Mouse (Mus musculus): ENCODE measurements around the gene Cacna1d. TPM values are rescaled to one million over a fixed set of nuclear protein-coding genes. Genes with fewer than 3 reads are reported as not detected.
A peak's percentile ranks its signal among the peaks of the same experiment; 100 is the strongest.

The Cacna1d gene
- polyA plus RNA-seq, 1 experiment from 2014 or later: 7.2 TPM

DNA sequence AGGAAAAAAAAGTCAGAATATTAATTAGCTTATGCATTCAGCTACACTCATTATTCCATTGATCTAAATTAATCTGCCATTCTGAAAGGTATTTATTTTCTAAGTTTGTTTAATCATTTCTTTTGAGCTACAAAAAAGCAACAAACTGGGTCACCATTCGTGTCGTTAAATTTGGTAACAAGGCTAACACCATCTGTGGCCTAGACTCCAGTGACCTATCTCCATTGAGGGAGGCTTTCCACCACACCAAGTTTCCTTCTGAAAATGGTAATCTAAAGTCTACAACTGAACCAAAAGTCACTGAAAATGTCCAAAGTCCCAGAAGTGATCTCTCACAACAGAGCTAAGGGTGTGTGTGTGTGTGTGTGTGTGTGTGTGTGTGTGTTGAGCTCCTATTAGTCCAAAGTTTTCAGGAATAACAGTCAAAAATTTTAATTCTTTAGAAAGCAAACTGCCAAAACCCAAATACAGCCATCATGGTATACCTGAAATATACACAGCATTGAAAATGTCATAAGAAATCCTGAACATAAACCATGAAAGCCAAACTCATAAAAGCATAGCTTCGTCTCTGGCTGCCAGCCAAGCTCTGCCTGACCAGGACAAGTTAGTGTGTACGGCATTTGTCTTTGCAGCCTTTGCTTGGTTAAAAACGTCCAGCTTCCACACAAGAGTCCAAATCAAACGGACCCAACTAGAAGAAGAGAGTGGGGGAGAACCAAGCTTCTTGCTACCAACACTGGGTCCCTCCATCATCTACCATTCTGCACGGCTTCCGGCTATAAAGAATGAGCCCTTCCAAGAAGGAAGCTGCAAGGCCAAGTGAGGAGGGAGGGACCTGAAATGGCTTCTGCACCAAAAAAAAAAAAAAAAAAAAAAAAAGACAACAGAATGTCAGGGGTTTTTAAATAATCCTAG, 146.0 kb downstream of the Cacna1d start:
- peak; percentile 66 for DNase-seq (ENCODE audit: low spot score)
- ATAC-seq (replicated peaks; ENCODE audit: low FRiP score, low TSS enrichment, low read depth): no peak
- Histone ChIP-seq H3K27ac (ENCODE audit: low read depth) (0 out of 2 replicates have a peak overlapping the region, but pooled peaks have one; percentile 43), H3K4me3 (ENCODE audit: low read depth, low read length) (no peak overlapping the region), H3K9me3 (ENCODE audit: control insufficient read depth, low read length) (no peaks in the 10 kb centered on the region), H3K36me3 (ENCODE audit: control insufficient read depth, insufficient read depth, low read length) (no peaks in the 10 kb centered on the region), H3K4me1 (replicated peaks; ENCODE audit: control insufficient read depth, insufficient read depth, low read length) (peaks cover 38% of the 10 kb centered on the region), H3K27me3 (replicated peaks; ENCODE audit: control insufficient read depth, insufficient read depth, low read length) (no peaks in the 10 kb centered on the region), H3K4me2 (ENCODE audit: low read length) (peak overlapping the region; percentile 13; the same call in 1 of the 2 replicates), H3K9ac (ENCODE audit: low read length) (no peak overlapping the region)
- 50% methylated on average over 8 of the region's 8 CpGs for whole genome bisulfite sequencing

DNA sequence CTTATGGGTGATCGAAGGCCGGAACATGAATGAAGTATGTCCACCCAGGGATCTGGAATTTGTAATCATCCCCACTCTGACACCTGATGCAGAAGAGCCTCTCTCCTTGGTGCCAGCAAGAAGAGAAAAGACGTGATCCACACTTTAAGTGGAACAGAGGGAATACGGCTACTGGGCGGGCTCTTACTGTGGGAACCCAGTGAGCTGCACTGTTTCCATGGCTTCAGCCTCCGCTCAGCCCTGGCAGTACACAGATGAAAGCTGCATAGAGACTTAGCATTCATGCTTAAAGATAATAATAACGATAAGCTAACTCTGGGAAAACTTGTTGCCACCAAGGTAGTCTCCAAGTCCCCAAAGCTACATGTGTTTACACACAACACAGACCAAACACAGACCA, 147.5 kb downstream of the Cacna1d start:
- WGBS: 77% methylated on average over 7 of the region's 7 CpGs
- no peaks in the 10 kb centered on the region for H3K36me3 ChIP-seq (ENCODE audit: control insufficient read depth, insufficient read depth, low read length)
- no peak overlapping the region for H3K4me3 ChIP-seq (ENCODE audit: low read depth, low read length)
- no peaks in the 10 kb centered on the region for H3K9me3 ChIP-seq (ENCODE audit: control insufficient read depth, low read length)
- peaks cover 38% of the 10 kb centered on the region for H3K4me1 ChIP-seq (replicated peaks; ENCODE audit: control insufficient read depth, insufficient read depth, low read length)
- H3K4me2 ChIP-seq (ENCODE audit: low read length): no peak overlapping the region
- ATAC-seq (replicated peaks; ENCODE audit: low FRiP score, low TSS enrichment, low read depth) (no peak), DNase-seq (ENCODE audit: low spot score) (no peak)
- no peak overlapping the region for H3K27ac ChIP-seq (ENCODE audit: low read depth)
- no peaks in the 10 kb centered on the region for H3K27me3 ChIP-seq (replicated peaks; ENCODE audit: control insufficient read depth, insufficient read depth, low read length)
- H3K9ac ChIP-seq (ENCODE audit: low read length): no peak overlapping the region

DNA sequence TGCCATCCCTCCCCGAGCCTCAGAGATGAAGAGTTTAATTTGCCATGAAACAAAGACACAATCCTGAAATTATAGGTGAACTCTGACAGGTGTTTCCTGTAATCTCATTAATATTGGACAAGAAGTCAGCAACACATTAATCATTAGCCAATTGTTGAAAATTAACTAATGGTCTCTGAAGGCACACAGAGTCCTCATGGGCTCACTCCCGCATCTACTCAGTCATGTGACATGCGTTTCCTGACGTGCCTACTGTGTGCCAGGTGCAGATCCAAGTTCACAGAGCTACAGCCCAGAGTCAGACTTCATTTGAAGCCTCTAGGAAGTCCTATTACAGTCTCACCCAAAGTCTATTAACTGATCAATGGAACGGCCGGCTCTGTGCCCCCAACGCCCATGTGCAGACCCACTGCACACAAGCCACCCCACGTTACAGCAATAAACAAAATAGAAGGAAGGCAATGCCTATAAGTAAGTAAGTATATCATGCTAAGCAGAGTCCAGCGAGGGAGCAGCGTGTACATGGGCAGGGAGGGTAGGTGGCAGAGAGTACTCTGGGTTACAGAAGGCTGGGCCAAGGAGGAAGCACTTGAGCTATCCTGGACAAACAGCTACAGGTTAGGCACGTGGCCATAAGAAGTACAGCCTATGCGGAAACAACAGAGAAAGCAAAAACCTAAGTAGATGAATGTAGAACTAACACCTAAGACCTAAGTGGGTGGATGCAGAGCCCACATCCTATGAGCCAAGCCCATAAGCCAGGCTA, 149.2 kb downstream of the Cacna1d start:
- peak overlapping the region; percentile 22; the same call in 1 of the 2 replicates for H3K4me2 ChIP-seq (ENCODE audit: low read length)
- DNase-seq (ENCODE audit: low spot score) (no peak), ATAC-seq (replicated peaks; ENCODE audit: low FRiP score, low TSS enrichment, low read depth) (no peak)
- H3K4me1 ChIP-seq (replicated peaks; ENCODE audit: control insufficient read depth, insufficient read depth, low read length): peaks cover 36% of the 10 kb centered on the region
- H3K36me3 ChIP-seq (ENCODE audit: control insufficient read depth, insufficient read depth, low read length): no peaks in the 10 kb centered on the region
- no peak overlapping the region for H3K27ac ChIP-seq (ENCODE audit: low read depth)
- no peaks in the 10 kb centered on the region for H3K27me3 ChIP-seq (replicated peaks; ENCODE audit: control insufficient read depth, insufficient read depth, low read length)
- H3K4me3 ChIP-seq (ENCODE audit: low read depth, low read length): peak overlapping the region; percentile 15; the same call in 1 of the 2 replicates
- H3K9me3 ChIP-seq (ENCODE audit: control insufficient read depth, low read length): no peaks in the 10 kb centered on the region
- 67% methylated on average over 12 of the region's 12 CpGs for WGBS
- no peak overlapping the region for H3K9ac ChIP-seq (ENCODE audit: low read length)

DNA sequence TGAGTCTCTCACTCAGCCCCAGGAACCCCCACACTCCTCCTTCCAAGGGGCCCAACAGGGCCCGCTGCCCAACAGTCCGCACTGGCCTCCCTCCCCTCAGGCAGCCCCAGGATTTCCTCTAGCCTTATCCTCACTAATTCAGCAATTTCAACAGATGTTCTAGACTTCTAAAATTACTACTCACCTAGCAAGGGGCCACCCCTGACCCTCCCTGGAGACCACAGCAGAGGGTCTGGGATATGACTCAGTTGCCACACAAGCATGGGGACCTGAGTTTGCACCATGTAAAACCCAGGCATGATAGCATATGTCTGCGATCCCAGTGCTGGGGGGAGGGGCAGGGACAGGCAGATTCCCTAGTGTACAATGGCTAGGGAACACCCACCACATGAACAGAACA, 151.1 kb downstream of the Cacna1d start:
- peaks cover 22% of the 10 kb centered on the region for H3K4me1 ChIP-seq (replicated peaks; ENCODE audit: control insufficient read depth, insufficient read depth, low read length)
- ATAC-seq (replicated peaks; ENCODE audit: low FRiP score, low TSS enrichment, low read depth): no peak
- WGBS: 61% methylated on average over 3 of the region's 3 CpGs

DNA sequence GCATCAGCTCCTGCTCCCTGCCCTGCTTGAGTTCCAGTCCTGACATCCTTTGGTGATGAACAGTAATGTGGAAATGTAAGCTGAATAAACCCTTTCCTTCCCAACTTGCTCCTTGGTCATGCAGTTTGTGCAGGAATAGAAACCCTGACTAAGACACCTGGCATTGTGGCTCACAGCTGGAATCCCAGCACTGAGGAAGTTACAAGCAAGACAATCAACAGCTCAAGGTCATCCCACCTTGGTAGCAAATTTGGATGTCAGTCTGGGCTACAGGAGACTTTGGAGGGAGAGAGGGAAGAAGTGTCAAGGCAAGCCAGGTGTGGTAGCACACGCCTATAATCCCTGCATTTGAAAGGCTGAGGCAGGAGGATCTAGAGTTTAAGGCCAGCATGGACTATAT, 159.4 kb downstream of the Cacna1d start:
- DNase-seq (ENCODE audit: low spot score) (no peak), ATAC-seq (replicated peaks; ENCODE audit: low FRiP score, low TSS enrichment, low read depth) (no peak)
- no peak overlapping the region for H3K4me3 ChIP-seq (ENCODE audit: low read depth, low read length)
- no peaks in the 10 kb centered on the region for H3K27me3 ChIP-seq (replicated peaks; ENCODE audit: control insufficient read depth, insufficient read depth, low read length)
- WGBS: 95% methylated on average over 1 of the region's 1 CpGs
- H3K9me3 ChIP-seq (ENCODE audit: control insufficient read depth, low read length): no peaks in the 10 kb centered on the region
- no peak overlapping the region for H3K27ac ChIP-seq (ENCODE audit: low read depth)
- peaks cover 20% of the 10 kb centered on the region; the same call in 1 of the 2 replicates for H3K4me1 ChIP-seq (replicated peaks; ENCODE audit: control insufficient read depth, insufficient read depth, low read length)
- H3K4me2 ChIP-seq (ENCODE audit: low read length): no peak overlapping the region
- no peak overlapping the region for H3K9ac ChIP-seq (ENCODE audit: low read length)
- no peaks in the 10 kb centered on the region for H3K36me3 ChIP-seq (ENCODE audit: control insufficient read depth, insufficient read depth, low read length)

More for the DNA sequence above, 151.1 kb downstream of the Cacna1d start:
- no peak overlapping the region for H3K27ac ChIP-seq (ENCODE audit: low read depth)
- no peaks in the 10 kb centered on the region for H3K27me3 ChIP-seq (replicated peaks; ENCODE audit: control insufficient read depth, insufficient read depth, low read length)
- DNase-seq (ENCODE audit: low spot score): no peak
- H3K4me3 ChIP-seq (ENCODE audit: low read depth, low read length): no peak overlapping the region
- no peaks in the 10 kb centered on the region for H3K9me3 ChIP-seq (ENCODE audit: control insufficient read depth, low read length)
- no peak overlapping the region for H3K9ac ChIP-seq (ENCODE audit: low read length)
- H3K4me2 ChIP-seq (ENCODE audit: low read length): no peak overlapping the region
- no peaks in the 10 kb centered on the region for H3K36me3 ChIP-seq (ENCODE audit: control insufficient read depth, insufficient read depth, low read length)

DNA sequence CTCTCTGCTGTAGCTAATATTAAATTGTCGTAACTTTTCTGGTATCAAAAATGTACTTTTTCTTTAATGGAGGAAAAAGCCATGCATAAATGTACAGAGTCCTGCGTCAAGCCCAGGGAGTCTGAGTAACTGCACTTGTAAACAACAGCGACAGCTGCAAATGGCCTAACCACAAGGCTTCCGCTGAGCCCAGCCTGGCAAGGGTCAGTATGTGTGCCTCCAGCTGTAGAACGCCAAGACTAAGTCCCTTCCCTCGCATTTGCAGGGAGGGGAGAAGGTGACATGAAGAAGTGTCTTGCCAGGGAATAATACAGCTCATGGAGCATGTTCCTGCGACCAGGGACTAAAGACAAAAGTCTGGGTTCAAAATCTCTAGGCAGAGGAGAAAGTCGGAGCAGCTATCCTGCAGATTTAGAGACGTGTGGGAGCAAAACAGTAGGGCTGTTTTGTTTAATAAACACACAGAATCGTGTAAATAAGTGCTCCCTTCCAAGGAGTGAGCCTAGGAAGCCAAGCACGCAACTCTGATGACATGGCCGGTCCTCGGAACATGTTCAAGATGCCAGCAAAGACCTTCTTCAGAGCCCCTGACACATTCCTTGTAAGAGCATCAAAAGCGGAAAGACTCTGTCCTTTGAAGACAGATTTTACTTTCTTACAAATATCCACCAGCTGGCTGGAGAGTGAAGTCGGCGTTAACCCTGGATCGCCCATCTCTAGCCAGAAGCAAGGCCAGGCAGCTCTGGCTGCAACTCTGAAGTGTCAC, 160.7 kb downstream of the Cacna1d start:
- H3K27me3 ChIP-seq (replicated peaks; ENCODE audit: control insufficient read depth, insufficient read depth, low read length): no peaks in the 10 kb centered on the region
- peak overlapping the region; percentile 49; the same call in 1 of the 2 replicates for H3K27ac ChIP-seq (ENCODE audit: low read depth)
- no peaks in the 10 kb centered on the region for H3K9me3 ChIP-seq (ENCODE audit: control insufficient read depth, low read length)
- WGBS: 51% methylated on average over 17 of the region's 17 CpGs
- DNase-seq (ENCODE audit: low spot score): no peak
- no peak overlapping the region for H3K4me3 ChIP-seq (ENCODE audit: low read depth, low read length)
- peaks cover 31% of the 10 kb centered on the region for H3K4me1 ChIP-seq (replicated peaks; ENCODE audit: control insufficient read depth, insufficient read depth, low read length)
- no peak for ATAC-seq (replicated peaks; ENCODE audit: low FRiP score, low TSS enrichment, low read depth)
- H3K36me3 ChIP-seq (ENCODE audit: control insufficient read depth, insufficient read depth, low read length): no peaks in the 10 kb centered on the region
- no peak overlapping the region for H3K9ac ChIP-seq (ENCODE audit: low read length)
- H3K4me2 ChIP-seq (ENCODE audit: low read length): no peak overlapping the region

DNA sequence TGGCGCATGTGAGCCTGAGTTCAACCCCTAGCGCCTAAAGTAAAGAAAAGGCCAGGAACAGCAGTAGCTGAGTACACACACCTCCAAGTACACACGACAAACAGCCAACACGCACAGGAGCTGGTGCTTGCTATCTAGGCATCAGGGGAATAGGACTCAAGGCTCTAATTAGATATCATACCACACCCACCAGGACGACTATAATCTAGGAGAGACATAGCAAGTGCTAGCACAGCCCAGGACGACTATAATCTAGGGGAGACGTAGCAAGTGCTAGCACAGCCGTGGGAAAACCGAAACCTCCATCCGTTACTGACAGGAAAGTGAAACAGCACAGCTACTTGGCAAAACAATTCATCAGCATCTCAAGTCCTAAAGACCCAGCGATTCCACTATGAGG, 162.1 kb downstream of the Cacna1d start:
- no peaks in the 10 kb centered on the region for H3K27me3 ChIP-seq (replicated peaks; ENCODE audit: control insufficient read depth, insufficient read depth, low read length)
- no peak overlapping the region for H3K4me2 ChIP-seq (ENCODE audit: low read length)
- H3K4me3 ChIP-seq (ENCODE audit: low read depth, low read length): no peak overlapping the region
- DNase-seq (ENCODE audit: low spot score): no peak
- no peak overlapping the region for H3K9ac ChIP-seq (ENCODE audit: low read length)
- no peak for ATAC-seq (replicated peaks; ENCODE audit: low FRiP score, low TSS enrichment, low read depth)
- peaks cover 38% of the 10 kb centered on the region for H3K4me1 ChIP-seq (replicated peaks; ENCODE audit: control insufficient read depth, insufficient read depth, low read length)
- no peak overlapping the region for H3K27ac ChIP-seq (ENCODE audit: low read depth)
- H3K36me3 ChIP-seq (ENCODE audit: control insufficient read depth, insufficient read depth, low read length): no peaks in the 10 kb centered on the region
- WGBS: 62% methylated on average over 11 of the region's 11 CpGs
- H3K9me3 ChIP-seq (ENCODE audit: control insufficient read depth, low read length): no peaks in the 10 kb centered on the region

DNA sequence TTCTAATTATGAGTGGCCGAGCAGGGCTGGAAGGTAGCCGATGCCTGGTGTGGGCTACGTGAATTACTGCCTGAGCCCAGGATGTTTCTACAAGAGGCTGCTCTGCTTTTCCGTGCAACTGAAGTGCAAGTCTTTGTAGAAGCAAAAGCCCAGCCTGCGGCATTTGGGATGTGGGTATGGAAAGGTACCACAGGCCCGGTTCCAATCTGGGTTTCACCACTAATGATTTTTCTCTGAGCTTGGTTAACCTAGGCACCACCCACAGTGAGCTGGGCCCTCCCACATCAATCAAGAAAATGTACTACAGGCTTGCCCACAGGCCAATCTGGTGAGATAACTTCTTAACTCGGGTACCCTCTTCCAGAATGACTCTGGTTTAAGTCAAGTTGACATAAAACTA, 163.8 kb downstream of the Cacna1d start:
- H3K9ac ChIP-seq (ENCODE audit: low read length): no peak overlapping the region
- no peaks in the 10 kb centered on the region for H3K27me3 ChIP-seq (replicated peaks; ENCODE audit: control insufficient read depth, insufficient read depth, low read length)
- no peak overlapping the region for H3K4me3 ChIP-seq (ENCODE audit: low read depth, low read length)
- H3K4me2 ChIP-seq (ENCODE audit: low read length): no peak overlapping the region
- ATAC-seq (replicated peaks; ENCODE audit: low FRiP score, low TSS enrichment, low read depth) (no peak), DNase-seq (ENCODE audit: low spot score) (no peak)
- H3K36me3 ChIP-seq (ENCODE audit: control insufficient read depth, insufficient read depth, low read length): no peaks in the 10 kb centered on the region
- no peaks in the 10 kb centered on the region for H3K9me3 ChIP-seq (ENCODE audit: control insufficient read depth, low read length)
- no peak overlapping the region for H3K27ac ChIP-seq (ENCODE audit: low read depth)
- 50% methylated on average over 7 of the region's 7 CpGs for WGBS
- H3K4me1 ChIP-seq (replicated peaks; ENCODE audit: control insufficient read depth, insufficient read depth, low read length): peaks cover 38% of the 10 kb centered on the region
